Mouse (Mus musculus) liver, embryonic 14.5 days (tissue): ENCODE measurements around the gene Cyp4a14. TPM values are rescaled to one million over a fixed set of nuclear protein-coding genes. Genes with fewer than 3 reads are reported as not detected.
"Not testable (repeated sequence)": the region's sequence is repeated elsewhere in the genome, so short reads cannot be mapped to it uniquely, and the experiment has no call there.

Experiments used
- ATAC-seq: fragments of 200-750 bp; cut with Nextera tagmentation; 2 replicates; pipeline ENCODE4 v1.8.0; 2017; ENCODE audit warnings: moderate number of reproducible peaks, mild to moderate bottlenecking, moderate library complexity; ENCODE audit not compliant: insufficient read depth
- DNase-seq, 3 experiments: peaks; one replicate each; pipeline ENCODE4 v3.0.0-alpha.2; 2012 to 2013; ENCODE audit warnings: low read depth in 3 of 3, low spot score in 3 of 3
- H3K27ac ChIP-seq: fragments of 300-500 bp; sonication (generic); 2 replicates; pipeline ENCODE4 v1.5.1; 2014; ENCODE audit warnings: moderate library complexity, mild to moderate bottlenecking, control low read depth, inconsistent platforms
- H3K27me3 ChIP-seq: fragments of 300-500 bp; sonication (generic); 2 replicates; pipeline ENCODE4 v1.6.1; 2014; ENCODE audit warnings: mild to moderate bottlenecking, low read length, moderate library complexity; ENCODE audit not compliant: control insufficient read depth, insufficient read depth
- H3K36me3 ChIP-seq: fragments of 300-500 bp; sonication (generic); replicated peaks from 2 replicates; pipeline ENCODE4 v1.6.1; 2014; ENCODE audit warnings: low read depth; ENCODE audit not compliant: control insufficient read depth, insufficient read depth
- H3K4me1 ChIP-seq, 2 experiments: fragments of 200-500 bp in 1 of 2; fragments of 300-500 bp in 1 of 2; sonication (generic) in 1 of 2; replicated peaks; 2 replicates each; pipeline ENCODE4 v1.6.1; 2012 to 2014; ENCODE audit warnings: antibody characterized with exemption in 1 of 2, inconsistent platforms in 1 of 2, low read length in 1 of 2; ENCODE audit not compliant: control insufficient read depth in 2 of 2, insufficient read depth in 2 of 2
- H3K4me2 ChIP-seq: fragments of 300-500 bp; sonication (generic); 2 replicates; pipeline ENCODE4 v1.6.1; 2014; ENCODE audit warnings: low read depth, mild to moderate bottlenecking, control low read depth, moderate library complexity
- H3K4me3 ChIP-seq, 2 experiments: fragments of 200-500 bp in 1 of 2; fragments of 300-500 bp in 1 of 2; sonication (generic) in 1 of 2; 2 replicates each; pipeline ENCODE4 v1.5.1; 2012 to 2014; ENCODE audit warnings: low read depth in 2 of 2, low read length in 2 of 2, mild to moderate bottlenecking in 2 of 2, control low read depth in 1 of 2, inconsistent platforms in 1 of 2, moderate library complexity in 1 of 2; ENCODE audit not compliant: insufficient read depth in 1 of 2
- H3K9ac ChIP-seq: fragments of 300-500 bp; sonication (generic); replicated peaks from 2 replicates; pipeline ENCODE4 v1.6.1; 2014; ENCODE audit warnings: mild to moderate bottlenecking, control low read depth, moderate library complexity
- H3K9me3 ChIP-seq: fragments of 300-500 bp; sonication (generic); 2 replicates; pipeline ENCODE4 v1.6.1; 2016; ENCODE audit warnings: low read length, mixed read lengths; ENCODE audit not compliant: control insufficient read depth
- CTCF ChIP-seq: IDR thresholded peaks from 2 replicates; pipeline ENCODE4 v1.5.1; 2016; ENCODE audit warnings: antibody characterized with exemption, low read depth, control low read depth
- EP300 ChIP-seq: IDR thresholded peaks from 2 replicates; pipeline ENCODE4 v1.6.1; 2016; ENCODE audit warnings: antibody characterized with exemption, low read depth
- WGBS: fragments of 180-500 bp; shearing (Covaris S2); extraction: QIAGEN DNeasy Blood & Tissue Kit; methylation state at CpG from one replicate; pipeline ENCODE4 v1.1.7; 2014; ENCODE audit not compliant: insufficient replicate concordance; 5-methylcytosine and 5-hydroxymethylcytosine counted together
- polyA plus RNA-seq, 2 experiments: library from polyadenylated mRNA; depleted of rRNA in 1 of 2; stranded (reverse) in 1 of 2; unstranded in 1 of 2; fragments of >200 nt; fragmentation: Nextera tagmentation in 1 of 2; extraction: Ambion mirVana in 1 of 2; gene quantifications; 2 replicates each; pipeline versions ENCODE4 v1.2.1 to v1.2.3; 2012 to 2014

Gene Cyp4a14
- 0.04 TPM in 1 of 2 replicates, not detected in the other for polyA plus RNA-seq (2012; rRNA removed)
- not detected in 2 replicates for polyA plus RNA-seq (2014; fragmentation: Nextera tagmentation; extraction: Ambion mirVana)

DNA sequence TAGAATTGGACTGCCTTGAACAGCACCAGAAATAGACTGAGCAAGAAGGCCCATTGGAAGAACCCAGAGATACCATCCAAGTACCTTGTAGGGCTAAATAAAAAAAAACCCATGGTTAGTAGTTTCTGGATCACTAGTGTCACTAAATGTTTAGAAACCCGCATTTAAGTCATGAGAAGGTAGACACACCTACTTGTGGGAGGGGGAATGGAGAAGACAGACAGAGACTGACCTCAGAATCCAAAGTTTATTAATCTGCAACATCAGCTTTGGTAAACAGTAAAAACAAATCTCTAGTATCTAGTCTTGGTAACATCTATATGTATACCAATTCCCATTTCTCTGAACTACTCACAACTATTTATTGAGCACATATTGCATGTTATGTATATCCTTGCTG, at the start of gene Cyp4a14:
TSS of gene Cyp4a14 (minus strand) at position 142 of the 400 bp plus-strand sequence.
- no peak within 1 kb of the TSS for H3K4me2 ChIP-seq
- H3K4me3 ChIP-seq: no peak within 1 kb of the TSS
- no peaks in the 10 kb centered on the region for H3K9me3 ChIP-seq
- no peak for TF ChIP-seq CTCF
- TF ChIP-seq EP300: no peak
- H3K27ac ChIP-seq: no peak within 1 kb of the TSS
- H3K4me1 ChIP-seq: no peaks in the 10 kb centered on the region
- WGBS: 35% methylated on average over 1 of the region's 1 CpGs
- no peaks in the 10 kb centered on the region for H3K27me3 ChIP-seq
- DNase-seq (no peak), ATAC-seq (no peak)
- H3K36me3 ChIP-seq: no peaks in the 10 kb centered on the region
- H3K9ac ChIP-seq: no peak within 1 kb of the TSS

DNA sequence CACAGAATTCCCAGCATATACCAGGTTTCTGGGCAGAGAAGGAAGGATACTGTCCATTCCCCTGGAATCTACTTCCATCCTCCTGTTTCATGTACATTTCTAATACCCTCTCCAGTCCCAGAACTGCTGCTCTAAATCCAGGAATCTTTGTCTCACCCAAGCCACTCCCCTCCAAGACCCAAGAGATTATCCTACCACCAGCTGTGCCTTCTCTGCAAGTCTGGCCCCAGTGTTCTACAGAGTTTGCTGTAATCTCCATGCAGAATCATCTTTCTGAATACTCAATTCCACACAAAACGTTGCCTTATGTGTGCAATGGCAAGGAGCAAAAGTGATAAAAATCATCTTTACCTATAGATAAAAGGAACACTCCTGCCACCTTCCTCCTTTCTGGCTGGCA, 49.2 kb upstream of the Cyp4a14 start:
- H3K27ac ChIP-seq: no peak overlapping the region
- H3K4me1 ChIP-seq: no peaks in the 10 kb centered on the region
- no peak overlapping the region for H3K4me2 ChIP-seq
- H3K9me3 ChIP-seq: no peaks in the 10 kb centered on the region
- no peak for TF ChIP-seq EP300
- no peak for TF ChIP-seq CTCF
- WGBS: 31% methylated on average over 1 of the region's 1 CpGs
- no peak for ATAC-seq
- no peak overlapping the region for H3K4me3 ChIP-seq
- no peaks in the 10 kb centered on the region for H3K36me3 ChIP-seq
- no peaks in the 10 kb centered on the region for H3K27me3 ChIP-seq
- DNase-seq: no peak
- no peak overlapping the region for H3K9ac ChIP-seq

DNA sequence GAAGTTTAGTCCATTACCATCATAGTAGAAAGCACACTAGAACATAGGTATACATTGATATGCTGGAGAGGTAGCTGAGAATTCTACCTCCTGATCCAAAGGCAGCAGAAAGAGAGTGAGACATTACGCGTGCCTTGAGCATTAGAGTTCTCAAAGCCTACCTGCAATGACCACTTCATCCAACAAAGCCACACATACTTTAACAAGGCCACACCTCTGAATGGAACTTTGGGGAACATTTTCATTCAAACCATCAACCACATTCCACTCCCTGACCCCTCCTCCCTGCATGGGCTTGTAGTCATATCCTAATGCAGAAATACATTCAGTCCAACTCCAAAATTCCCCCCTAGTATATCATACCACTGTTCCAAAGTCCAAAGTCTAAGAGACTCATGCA, 25.8 kb upstream of the Cyp4a14 start:
- WGBS: 87% methylated on average over 2 of the region's 2 CpGs
- ATAC-seq (no peak), DNase-seq (no peak)

DNA sequence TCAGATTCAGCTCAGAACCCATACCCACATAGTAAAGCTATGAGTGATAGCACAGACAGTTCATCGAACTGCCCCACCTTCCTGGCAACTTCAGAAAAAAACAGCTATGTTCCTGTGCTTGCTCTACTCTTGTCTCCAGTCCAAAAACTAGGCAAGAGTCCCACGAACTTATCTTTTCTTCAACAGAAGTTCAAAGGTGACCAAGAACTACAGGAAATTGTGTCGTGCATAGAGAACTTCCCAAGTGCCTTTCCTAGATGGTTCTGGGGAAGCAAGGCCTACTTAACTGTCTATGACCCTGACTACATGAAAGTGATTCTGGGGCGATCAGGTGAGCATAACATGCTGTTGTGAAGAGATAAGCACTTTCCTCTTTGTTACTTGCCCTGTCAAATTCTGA, 23.5 kb upstream of the Cyp4a14 start:
- no peaks in the 10 kb centered on the region for H3K4me1 ChIP-seq
- H3K9me3 ChIP-seq: no peaks in the 10 kb centered on the region
- 41% methylated on average over 4 of the region's 4 CpGs for WGBS
- no peaks in the 10 kb centered on the region for H3K27me3 ChIP-seq
- H3K36me3 ChIP-seq: no peaks in the 10 kb centered on the region
- no peak overlapping the region for H3K27ac ChIP-seq
- ATAC-seq (no peak), DNase-seq (no peak)
- TF ChIP-seq CTCF (no peak), EP300 (no peak)
- H3K9ac ChIP-seq: no peak overlapping the region
- H3K4me2 ChIP-seq: no peak overlapping the region
- no peak overlapping the region for H3K4me3 ChIP-seq

More for the DNA sequence above, 25.8 kb upstream of the Cyp4a14 start:
- TF ChIP-seq CTCF (no peak), EP300 (no peak)
- Histone ChIP-seq H3K4me2 (no peak overlapping the region), H3K9ac (no peak overlapping the region), H3K27ac (no peak overlapping the region), H3K36me3 (no peaks in the 10 kb centered on the region), H3K27me3 (no peaks in the 10 kb centered on the region), H3K9me3 (no peaks in the 10 kb centered on the region), H3K4me1 (no peaks in the 10 kb centered on the region), H3K4me3 (no peak overlapping the region)

DNA sequence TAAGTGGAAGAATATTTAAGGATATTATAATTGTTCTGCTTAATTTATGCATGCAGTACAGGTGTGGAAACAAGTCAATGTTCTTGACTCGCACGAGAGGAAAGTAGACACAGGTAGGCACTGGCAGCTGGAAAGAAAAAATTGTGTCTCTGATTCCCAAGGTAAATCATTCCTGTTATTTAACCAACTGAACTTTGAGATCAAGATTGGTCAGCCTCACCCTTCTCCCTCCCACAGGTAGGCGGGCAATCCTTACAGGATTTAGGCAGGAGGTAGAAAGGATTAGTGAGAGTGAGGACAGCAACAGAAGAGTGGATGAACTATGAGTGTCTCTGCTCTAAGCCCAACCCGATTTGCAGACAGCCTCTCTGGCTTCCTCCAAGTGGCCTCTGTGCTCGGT, 22.1 kb upstream of the Cyp4a14 start, which contains the start of gene Cyp4a10:
TSS of gene Cyp4a10 (plus strand) at position 265 of the 400 bp plus-strand sequence.
- not testable (repeated sequence) for H3K4me1 ChIP-seq, H3K4me2 ChIP-seq, H3K36me3 ChIP-seq, ATAC-seq, H3K9ac ChIP-seq, H3K4me3 ChIP-seq, H3K9me3 ChIP-seq, H3K27ac ChIP-seq, H3K27me3 ChIP-seq, DNase-seq
- 52% methylated on average over 5 of the region's 5 CpGs for WGBS

DNA sequence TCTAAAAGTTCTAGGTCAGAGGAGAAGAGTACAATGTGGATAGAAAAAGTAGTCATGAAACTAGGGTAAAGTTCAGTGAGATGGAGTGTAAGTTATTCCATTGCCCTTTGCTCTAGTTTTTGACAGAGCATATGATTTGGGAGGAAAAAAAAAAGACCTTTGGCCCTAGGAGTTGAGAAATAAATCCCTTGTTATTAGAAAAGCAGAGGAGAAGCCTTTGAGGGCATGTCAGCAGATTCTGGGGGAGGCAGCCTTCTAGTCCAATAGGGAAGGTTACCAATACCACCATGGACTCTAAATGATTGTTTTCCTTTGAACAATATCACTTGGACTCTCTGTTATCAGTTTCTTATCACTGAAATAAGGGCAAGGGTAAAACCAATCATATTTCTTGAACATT, 18.0 kb upstream of the Cyp4a14 start:
- not testable (repeated sequence) for H3K4me2 ChIP-seq, H3K27ac ChIP-seq, H3K27me3 ChIP-seq, DNase-seq, H3K9ac ChIP-seq, ATAC-seq, H3K36me3 ChIP-seq, H3K9me3 ChIP-seq, H3K4me1 ChIP-seq, H3K4me3 ChIP-seq
